Mouse (Mus musculus) cerebellum, adult 8-10 months (tissue): ENCODE measurements around the gene Nat8f5.
"Not testable (repeated sequence)": the region's sequence is repeated elsewhere in the genome, so short reads cannot be mapped to it uniquely, and the experiment has no call there.

Experiments used
- DNase-seq: peaks from one replicate; pipeline ENCODE4 v3.0.0; 2022

The Nat8f5 gene

GRCm38 (mm10) chr6:85835104-85835503 lies 14.3 kb upstream of the Nat8f5 start:
- not testable (repeated sequence) for DNase-seq

GRCm38 (mm10) chr6:85834504-85835100 lies 13.8 kb upstream of the Nat8f5 start:
- DNase-seq = peak; percentile 26

GRCm38 (mm10) chr6:85831796-85832321 lies 11.1 kb upstream of the Nat8f5 start, which contains the start of gene Nat8:
Gene Nat8, minus strand, starts transcription at chr6:85832082.
- DNase-seq = no peak

- no peak for DNase-seq
Observed at GRCm38 (mm10) chr6:85829462-85829861, 8.7 kb upstream of the Nat8f5 start.

GRCm38 (mm10) chr6:85825886-85826285 lies 5.1 kb upstream of the Nat8f5 start:
- DNase-seq = no peak

- no peak for DNase-seq
Observed at GRCm38 (mm10) chr6:85823382-85824090, 2.8 kb upstream of the Nat8f5 start.

GRCm38 (mm10) chr6:85822286-85822685 lies 1.5 kb upstream of the Nat8f5 start:
- no peak for DNase-seq

- no peak for DNase-seq
Observed at GRCm38 (mm10) chr6:85818338-85818737, 2.4 kb downstream of the Nat8f5 start.

- DNase-seq = no peak
Observed at GRCm38 (mm10) chr6:85813339-85813738, 7.4 kb downstream of the Nat8f5 start.

GRCm38 (mm10) chr6:85810942-85811537 lies 9.7 kb downstream of the Nat8f5 start:
- DNase-seq = not testable (repeated sequence)

- DNase-seq = not testable (repeated sequence)
Observed at GRCm38 (mm10) chr6:85810514-85810913, 10.3 kb downstream of the Nat8f5 start.

GRCm38 (mm10) chr6:85809784-85810183 lies 11.0 kb downstream of the Nat8f5 start:
- DNase-seq = not testable (repeated sequence)

GRCm38 (mm10) chr6:85803180-85803579 lies 17.6 kb downstream of the Nat8f5 start:
- not testable (repeated sequence) for DNase-seq
